Mouse (Mus musculus): ENCODE results near the gene Tmem233.

- TF ChIP-seq CTCF (conservative IDR thresholded peaks at IDR 0.05; ENCODE audit: low read length) (no peak), POU5F1 (IDR thresholded peaks at IDR 0.05; ENCODE audit: borderline replicate concordance, low read length) (no peak), NANOG (IDR thresholded peaks at IDR 0.05; ENCODE audit: borderline replicate concordance, low read length) (no peak)
These were observed 52.4 kb downstream of the Tmem233 start for GRCm38 (mm10) chr5:116030566-116031189.
